Mouse (Mus musculus) mature B cell (primary cell): ENCODE data around the gene Snai3.

Experiments used
- in situ Hi-C: fragments of 300-500 bp; cut with MboI; formaldehyde crosslinking; loops from 2 replicates; pipeline ENCODE4 v1.14.3; 2019

Snai3 gene

GRCm38 (mm10) chr8:122431694-122432442 lies 28.7 kb downstream of the Snai3 start:
- in situ Hi-C loops, result no loop called here

DNA sequence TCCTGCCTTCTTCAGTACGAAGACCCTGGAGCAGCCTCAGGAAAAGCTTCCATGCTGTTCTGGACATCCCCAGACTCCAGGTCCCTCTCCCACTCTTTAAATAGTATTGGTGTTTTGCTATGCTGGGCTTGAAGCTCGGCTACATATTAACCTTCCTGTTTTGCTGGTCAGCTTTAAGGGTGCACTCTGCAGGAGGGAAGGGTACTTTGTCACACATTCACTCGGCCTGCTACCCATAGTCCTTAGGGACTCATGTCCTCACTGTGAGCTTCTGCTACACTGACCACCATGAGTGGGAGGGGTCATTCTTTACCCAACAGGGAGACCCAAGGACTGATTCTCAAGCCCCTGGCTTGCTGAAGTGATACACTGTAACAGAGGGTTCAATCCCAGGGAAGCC lies 29.9 kb downstream of the Snai3 start:
- in situ Hi-C loops, result no loop called here

- in situ Hi-C loops, result no loop called here
Measured at GRCm38 (mm10) chr8:122430058-122430636, 30.4 kb downstream of the Snai3 start.

- in situ Hi-C loops, result no loop called here
Measured at GRCm38 (mm10) chr8:122428163-122428562, 32.4 kb downstream of the Snai3 start.

DNA sequence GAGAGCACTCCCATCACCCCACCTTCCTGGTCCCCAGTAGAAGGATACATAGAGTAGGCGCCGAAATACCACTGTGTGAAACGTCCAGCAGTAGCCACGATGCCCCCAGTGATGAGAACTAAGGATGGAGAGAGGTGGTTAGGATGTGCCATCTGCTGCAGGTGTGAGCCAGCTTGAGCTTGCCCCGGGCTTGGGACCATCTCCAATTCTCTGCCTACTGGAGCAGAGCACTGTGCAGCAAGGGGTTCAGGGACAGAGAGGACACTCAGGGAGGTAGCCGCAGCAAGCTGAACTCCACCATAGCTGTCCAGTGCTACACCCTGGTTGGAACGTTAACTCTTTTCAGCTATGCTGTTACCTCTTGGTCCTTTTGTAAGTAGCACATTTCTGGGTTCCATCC lies 32.9 kb downstream of the Snai3 start:
- in situ Hi-C loops, result no loop called here

DNA sequence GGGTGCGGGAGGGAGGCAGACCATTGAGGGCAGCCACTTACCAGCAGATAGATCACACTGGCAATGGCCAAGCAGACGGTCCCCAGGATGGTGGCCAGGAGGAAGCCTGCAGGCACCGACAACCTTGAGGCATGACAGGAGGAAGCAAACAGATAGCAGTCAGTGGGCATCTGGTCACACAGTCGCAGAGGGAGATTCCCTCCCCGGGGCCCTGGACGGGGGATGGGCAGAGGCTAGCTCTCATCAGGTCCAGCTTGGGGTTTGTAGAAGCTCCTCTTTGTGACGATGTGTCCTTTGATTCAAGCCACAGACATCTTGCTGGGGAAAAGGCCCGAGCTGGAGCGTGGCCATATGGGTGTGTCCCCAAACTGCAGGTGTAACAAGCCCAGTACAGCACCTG lies 34.4 kb downstream of the Snai3 start:
- in situ Hi-C loops, result no loop called here

- in situ Hi-C loops, result no loop called here
Measured at GRCm38 (mm10) chr8:122423659-122424058, 36.9 kb downstream of the Snai3 start.

- in situ Hi-C loops, result no loop called here
Measured at GRCm38 (mm10) chr8:122423217-122423616, 37.3 kb downstream of the Snai3 start.

- in situ Hi-C loops, result no loop called here
Measured at GRCm38 (mm10) chr8:122421376-122422070, 39.0 kb downstream of the Snai3 start, which contains the start of gene Il17c. TSS of gene Il17c (plus strand) at chr8:122422020.

DNA sequence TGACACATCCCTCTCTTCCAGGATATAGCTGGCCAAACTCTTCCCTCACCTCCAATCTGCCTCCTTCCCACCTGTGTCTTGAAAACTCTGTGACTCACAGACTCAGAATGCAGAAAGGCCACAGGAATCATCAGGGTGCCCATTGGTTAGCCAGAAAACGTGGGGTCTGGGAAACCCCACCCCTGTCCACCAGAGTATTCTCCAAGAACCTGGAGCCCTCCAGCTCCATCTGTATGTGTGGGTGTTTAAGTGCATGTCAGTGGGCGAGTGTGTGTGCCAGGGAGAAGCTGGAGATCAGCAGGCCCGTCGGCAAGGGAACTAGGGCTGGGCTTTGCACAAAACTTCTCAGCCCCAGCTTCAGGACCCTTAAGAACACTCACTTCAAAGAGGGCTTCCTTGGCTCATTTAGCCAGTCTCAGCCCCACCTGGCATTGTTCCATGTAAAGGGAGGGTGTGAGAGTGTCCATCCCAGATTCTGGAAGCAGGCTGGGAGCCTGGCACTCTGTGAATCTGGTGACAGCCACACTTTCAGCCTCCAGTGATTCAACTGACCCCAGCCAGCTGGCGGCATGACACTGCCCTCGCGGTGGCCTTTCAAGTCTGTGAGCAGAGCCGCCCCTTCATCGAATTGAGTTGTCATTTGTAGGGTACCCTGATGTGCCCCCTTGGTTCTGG lies 40.5 kb downstream of the Snai3 start:
- in situ Hi-C loops, result no loop called here

- in situ Hi-C loops, result no loop called here
Measured at GRCm38 (mm10) chr8:122415554-122415953, 45.0 kb downstream of the Snai3 start.

DNA sequence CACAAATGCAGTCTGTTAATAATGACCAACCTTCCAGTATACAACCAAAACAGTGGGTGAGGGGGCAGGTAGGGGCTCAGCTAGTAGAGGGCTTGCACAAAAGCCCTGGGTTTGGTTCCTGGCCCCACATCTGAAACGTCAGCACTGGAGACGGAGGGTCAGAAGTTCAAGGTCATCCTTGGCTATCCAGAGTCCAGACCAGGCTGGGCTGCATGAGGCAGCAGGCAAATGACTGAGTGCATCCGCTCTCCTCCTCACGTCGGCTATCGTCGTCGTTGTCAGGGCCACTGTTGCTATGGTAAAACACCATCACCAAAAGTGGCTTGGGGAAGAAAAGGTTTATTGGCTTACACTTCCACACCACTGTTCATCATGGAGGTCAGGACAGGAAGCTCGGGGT lies 46.2 kb downstream of the Snai3 start:
- in situ Hi-C loops, result no loop called here

DNA sequence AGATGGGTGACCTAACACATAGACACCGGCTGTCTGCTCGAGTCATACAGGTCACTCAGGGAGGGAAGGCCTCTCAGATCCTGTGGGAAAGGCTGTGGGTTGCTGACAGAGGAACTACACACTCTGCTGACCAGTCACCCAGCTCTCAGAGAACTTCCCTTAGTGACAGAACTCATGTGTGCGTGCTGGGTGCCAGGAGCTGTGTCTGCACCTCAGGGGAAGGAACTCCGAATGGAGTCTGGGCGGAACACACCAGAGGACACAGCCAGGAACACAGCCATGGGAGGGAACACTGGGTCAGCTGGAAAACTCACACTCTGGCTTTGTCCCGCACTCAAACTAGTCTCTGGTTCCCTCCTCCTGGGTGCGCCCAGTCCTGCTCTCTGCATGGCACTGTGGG lies 52.9 kb downstream of the Snai3 start:
- in situ Hi-C loops, result no loop called here

DNA sequence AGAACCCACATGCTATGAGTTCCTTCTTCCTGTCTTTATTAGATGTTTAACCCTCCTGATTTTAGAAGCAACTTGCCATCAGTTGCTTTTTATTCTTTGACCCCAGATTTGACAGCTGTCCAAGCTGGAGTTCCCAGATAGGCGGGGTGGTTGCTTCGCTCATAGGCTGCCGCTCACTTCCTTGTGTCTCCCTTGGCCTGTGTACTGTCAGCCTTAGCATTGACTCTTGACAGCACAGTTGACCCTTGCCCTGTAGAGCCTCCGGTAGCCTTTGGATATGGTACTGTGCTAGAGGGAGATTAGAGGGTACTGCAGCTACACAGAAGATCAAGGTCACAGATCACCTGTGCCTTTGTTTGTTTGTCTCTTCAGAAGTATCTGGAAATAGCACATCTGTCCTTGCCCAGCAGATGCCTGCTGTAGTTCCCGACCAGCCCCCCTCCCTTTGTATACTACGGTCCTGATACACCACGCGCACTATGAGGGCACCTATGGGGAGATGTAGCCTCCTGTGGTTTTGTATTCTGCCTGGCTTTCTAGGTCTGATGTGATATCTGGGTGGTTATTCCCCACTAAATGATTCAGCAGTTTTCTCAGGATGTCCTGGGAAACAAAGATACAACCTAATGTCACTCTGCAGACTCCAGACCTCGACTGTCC lies 55.3 kb downstream of the Snai3 start:
- in situ Hi-C loops, result no loop called here
